Mouse (Mus musculus): Measurements from ENCODE around the gene 1810030O07Rik. TPM values are rescaled to one million over a fixed set of nuclear protein-coding genes. Genes with fewer than 3 reads are reported as not detected.
"Not testable (repeated sequence)": the region's sequence is repeated elsewhere in the genome, so short reads cannot be mapped to it uniquely, and the experiment has no call there.

1810030O07Rik gene
- polyA plus RNA-seq, 1 experiment from 2014 or later, result 34.8 TPM

DNA sequence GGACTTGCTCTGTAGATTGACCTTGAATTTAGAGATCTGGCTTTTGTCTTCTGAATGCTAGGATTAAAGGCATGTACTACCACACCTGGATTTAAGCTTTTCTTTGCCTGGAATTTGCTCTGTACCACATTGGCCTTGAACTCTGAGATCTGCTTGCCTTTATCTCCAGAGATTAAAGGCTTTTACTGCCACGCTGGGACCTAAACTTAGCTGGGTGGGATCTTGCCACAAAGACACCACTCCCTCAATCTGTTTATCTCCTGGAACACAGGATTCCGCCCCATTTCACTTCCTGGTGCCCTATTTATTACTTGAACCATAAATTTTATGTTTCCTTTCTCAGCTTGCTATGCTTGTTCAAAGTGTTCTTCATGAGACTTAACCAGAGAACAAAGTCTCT, 62.3 kb downstream of the 1810030O07Rik start:
- H3K36me3 ChIP-seq, result peaks cover 9% of the 10 kb centered on the region
- no peak for ATAC-seq (ENCODE audit: insufficient number of reproducible peaks, low FRiP score, low TSS enrichment, low read depth)
- H3K27ac ChIP-seq, result no peak overlapping the region
- 47% methylated on average over 2 of the region's 2 CpGs for WGBS
- no peak overlapping the region for H3K4me3 ChIP-seq
- H3K9me3 ChIP-seq, result no peaks in the 10 kb centered on the region
- H3K9ac ChIP-seq, result no peak overlapping the region
- 0 out of 2 replicates have a peak, but pooled peaks cover 5% of the 10 kb centered on the region for H3K27me3 ChIP-seq
- no peaks in the 10 kb centered on the region for H3K4me1 ChIP-seq
- H3K4me2 ChIP-seq, result no peak overlapping the region

DNA sequence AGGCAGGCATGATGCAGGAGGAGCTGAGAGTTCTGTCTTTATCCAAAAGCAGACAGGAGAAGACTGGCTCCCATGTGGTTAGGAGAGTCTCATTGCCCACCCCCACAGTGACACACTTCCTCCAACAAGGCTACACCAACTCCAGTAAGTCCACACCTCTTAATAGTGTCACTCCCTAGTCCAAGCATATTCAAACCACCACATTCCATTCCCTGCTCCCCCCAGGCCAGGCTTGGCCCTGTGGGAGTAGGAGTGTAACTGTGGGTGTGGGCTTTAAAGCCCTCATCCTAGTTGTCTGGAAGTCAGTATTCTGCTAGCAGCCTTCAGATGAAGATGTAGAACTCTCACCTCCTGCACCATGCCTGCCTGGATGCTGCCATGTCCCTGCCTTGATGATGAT, 62.9 kb downstream of the 1810030O07Rik start:
- not testable (repeated sequence) for H3K36me3 ChIP-seq; H3K27ac ChIP-seq; H3K4me2 ChIP-seq; H3K9me3 ChIP-seq; ATAC-seq (ENCODE audit: insufficient number of reproducible peaks, low FRiP score, low TSS enrichment, low read depth); H3K27me3 ChIP-seq; H3K9ac ChIP-seq; H3K4me1 ChIP-seq; H3K4me3 ChIP-seq

Other genes starting within 250 kb of the 1810030O07Rik start
- gene Atp6ap2, start 85.9 kb downstream of the 1810030O07Rik start, polyA plus RNA-seq (2015; fragmentation: Nextera tagmentation; extraction: Ambion mirVana), result 81.1 and 85.8 TPM in 2 replicates
- gene Med14, start 88.4 kb upstream of the 1810030O07Rik start, polyA plus RNA-seq (2015; fragmentation: Nextera tagmentation; extraction: Ambion mirVana), result 11.1 and 12.4 TPM in 2 replicates

Data from limb, embryonic 15.5 days (tissue).